Comparison of ENCODE assay signal across 11 mouse cellular contexts in the genomic region with DNA sequence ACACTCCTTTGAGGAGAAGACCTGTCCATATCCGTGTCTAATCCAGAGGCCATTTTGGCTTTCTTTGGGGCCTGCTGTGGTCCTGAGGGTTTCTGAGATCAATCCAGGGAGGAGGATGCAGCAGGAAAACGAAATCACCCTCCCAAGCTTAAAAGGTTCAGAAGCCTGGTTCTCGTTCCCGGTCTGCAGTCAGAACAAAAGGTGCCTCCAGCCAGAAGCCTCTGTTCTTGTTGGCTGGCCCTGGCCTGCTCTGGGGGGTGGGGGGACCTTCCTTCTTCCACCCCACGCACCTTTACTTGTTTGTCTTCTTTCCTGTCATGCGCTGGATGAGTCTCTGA. TPM values are rescaled to one million over a fixed set of nuclear protein-coding genes. Genes with fewer than 3 reads are reported as not detected.
DNase-seq lines count a peak whose midpoint lies in the region; ATAC-seq and TF ChIP-seq lines count a peak whose summit lies in the region.
"Had no signal": no experiment of that assay in that cellular context is flagged by ENCODE, and none has a peak within 500 bp of the region (broad histone marks: within the 10 kb centered on the region; RNA-seq: fewer than 3 reads in every experiment).

No protein-coding gene starts in this region.

- 31% methylated on average over 6 of the region's 6 CpGs for WGBS in heart, postnatal 0 days
- WGBS in embryonic facial prominence, embryonic 14.5 days, result 16% methylated on average over 6 of the region's 6 CpGs
- WGBS in hindbrain, embryonic 15.5 days, result 17% methylated on average over 6 of the region's 6 CpGs
- WGBS in midbrain, embryonic 15.5 days, result 15% methylated on average over 6 of the region's 6 CpGs

- ATAC-seq in heart, postnatal 0 days (ENCODE audit: insufficient read depth, low read depth), result 0 out of 2 replicates have a peak, but pooled peaks have one; percentile 5
- peak; percentile 42; the same call in 1 of the 2 replicates for ATAC-seq in embryonic facial prominence, embryonic 14.5 days (ENCODE audit: low read depth)
- ATAC-seq in hindbrain, embryonic 15.5 days (ENCODE audit: low FRiP score, low read depth), result no peak; the same call in 1 of the 2 replicates
- peak; percentile 25 for ATAC-seq in midbrain, embryonic 15.5 days (replicated peaks)
- ATAC-seq: CD4-positive, CD25-positive, alpha-beta regulatory T cell, adult 4 months had no signal

- peak overlapping the region; percentile 35 for H3K4me2 ChIP-seq in heart, postnatal 0 days (ENCODE audit: low read depth, low read length)
- H3K4me2 ChIP-seq in embryonic facial prominence, embryonic 14.5 days (ENCODE audit: low read depth, low read length), result peak overlapping the region; percentile 34
- H3K4me2 ChIP-seq in hindbrain, embryonic 15.5 days, result peak overlapping the region; percentile 46
- peak overlapping the region; percentile 39 for H3K4me2 ChIP-seq in midbrain, embryonic 15.5 days

- H3K27me3 ChIP-seq in heart, postnatal 0 days (ENCODE audit: control insufficient read depth, insufficient read depth, low read length), result no peaks in the 10 kb centered on the region
- no peaks in the 10 kb centered on the region for H3K27me3 ChIP-seq in embryonic facial prominence, embryonic 14.5 days (replicated peaks; ENCODE audit: control insufficient read depth, insufficient read depth, low read length)
- H3K27me3 ChIP-seq in hindbrain, embryonic 15.5 days, result no peaks in the 10 kb centered on the region
- H3K27me3 ChIP-seq in midbrain, embryonic 15.5 days (replicated peaks), result no peaks in the 10 kb centered on the region

- H3K4me1 ChIP-seq in heart, postnatal 0 days (ENCODE audit: control insufficient read depth, insufficient read depth), result peaks cover 10% of the 10 kb centered on the region; the same call in 1 of the 2 replicates
- H3K4me1 ChIP-seq in embryonic facial prominence, embryonic 14.5 days (ENCODE audit: control insufficient read depth, insufficient read depth, low read length), result 0 out of 2 replicates have a peak, but pooled peaks cover 5% of the 10 kb centered on the region
- peaks cover 15% of the 10 kb centered on the region for H3K4me1 ChIP-seq in hindbrain, embryonic 15.5 days (replicated peaks)
- peaks cover 12% of the 10 kb centered on the region for H3K4me1 ChIP-seq in midbrain, embryonic 15.5 days

- no peak overlapping the region for H3K4me3 ChIP-seq in heart, postnatal 0 days (ENCODE audit: low read depth, low read length)
- no peak overlapping the region for H3K4me3 ChIP-seq in embryonic facial prominence, embryonic 14.5 days (ENCODE audit: low read depth, low read length)
- no peak overlapping the region for H3K4me3 ChIP-seq in hindbrain, embryonic 15.5 days
- H3K4me3 ChIP-seq in midbrain, embryonic 15.5 days, result no peak overlapping the region

- DNase-seq in heart, postnatal 0 days (ENCODE audit: low spot score), result no peak
- DNase-seq in heart, adult 8-10 months (ENCODE audit: low spot score), result no peak
- no peak for DNase-seq in embryonic facial prominence, embryonic 14.5 days (ENCODE audit: low spot score)
- DNase-seq in testis, postnatal 10 days (ENCODE audit: low spot score), result no peak
- DNase-seq in adrenal gland, postnatal 14 days, result no peak
- DNase-seq in right cerebral cortex, adult 18-20 months, result no peak
- DNase-seq: cerebellum, adult 2 months; kidney, adult 9 months had no signal

- H3K9ac ChIP-seq in heart, postnatal 0 days (replicated peaks; ENCODE audit: low read depth, low read length), result no peak overlapping the region
- H3K9ac ChIP-seq in embryonic facial prominence, embryonic 14.5 days (ENCODE audit: low read depth, low read length), result no peak overlapping the region
- H3K9ac ChIP-seq in hindbrain, embryonic 15.5 days, result no peak overlapping the region
- H3K9ac ChIP-seq in midbrain, embryonic 15.5 days, result no peak overlapping the region

- H3K27ac ChIP-seq in heart, postnatal 0 days (ENCODE audit: low read depth), result no peak overlapping the region
- H3K27ac ChIP-seq in embryonic facial prominence, embryonic 14.5 days (replicated peaks; ENCODE audit: low read depth, low read length), result no peak overlapping the region
- H3K27ac ChIP-seq in hindbrain, embryonic 15.5 days (replicated peaks), result peak overlapping the region; percentile 14; the same call in 1 of the 2 replicates
- peak overlapping the region; percentile 59; the same call in 1 of the 2 replicates for H3K27ac ChIP-seq in midbrain, embryonic 15.5 days

- peaks cover 15% of the 10 kb centered on the region; the same call in 1 of the 2 replicates for H3K9me3 ChIP-seq in heart, postnatal 0 days (replicated peaks; ENCODE audit: control insufficient read depth, low read length)
- peaks cover 12% of the 10 kb centered on the region for H3K9me3 ChIP-seq in embryonic facial prominence, embryonic 14.5 days (ENCODE audit: control insufficient read depth, low read length)
- no peaks in the 10 kb centered on the region for H3K9me3 ChIP-seq in hindbrain, embryonic 15.5 days
- no peaks in the 10 kb centered on the region for H3K9me3 ChIP-seq in midbrain, embryonic 15.5 days

- no peak for TF ChIP-seq EP300 in heart, postnatal 0 days (IDR thresholded peaks at IDR 0.05; ENCODE audit: low read depth)

- H3K36me3 ChIP-seq in heart, postnatal 0 days (replicated peaks; ENCODE audit: control insufficient read depth, insufficient read depth, low read length), result peaks cover 25% of the 10 kb centered on the region
- H3K36me3 ChIP-seq in embryonic facial prominence, embryonic 14.5 days (ENCODE audit: control insufficient read depth, insufficient read depth, low read length), result peaks cover 24% of the 10 kb centered on the region
- H3K36me3 ChIP-seq in hindbrain, embryonic 15.5 days, result peaks cover 6% of the 10 kb centered on the region; the same call in 1 of the 2 replicates
- no peaks in the 10 kb centered on the region; the same call in 1 of the 2 replicates for H3K36me3 ChIP-seq in midbrain, embryonic 15.5 days (replicated peaks)

- TF ChIP-seq CTCF in heart, postnatal 0 days (IDR thresholded peaks at IDR 0.05; ENCODE audit: low read depth), result no peak

RNA-seq across cellular contexts. Expression of a gene that starts 17.2 kb away (rescaled TPM):
- total RNA-seq in heart, postnatal 0 days (2014; rRNA removed; ENCODE audit: low replicate concordance), result 53.8 and 66.0 TPM in 2 replicates
- polyA plus RNA-seq in heart, postnatal 0 days (2015; fragmentation: Nextera tagmentation; extraction: Ambion mirVana), result 39.0 and 41.5 TPM in 2 replicates
- total RNA-seq in heart, adult 8-10 months (2022), result 10 to 100 TPM; 75.9 to 81.5 (median 77.7) TPM
- polyA plus RNA-seq in embryonic facial prominence, embryonic 14.5 days (2014; fragmentation: Nextera tagmentation; extraction: Ambion mirVana), result 79.9 and 80.6 TPM in 2 replicates
- 17.2 and 18.6 TPM in 2 replicates for polyA plus RNA-seq in hindbrain, embryonic 15.5 days (2015; fragmentation: Nextera tagmentation; extraction: Ambion mirVana)
- 17.4 and 19.6 TPM in 2 replicates for polyA plus RNA-seq in midbrain, embryonic 15.5 days (2015; fragmentation: Nextera tagmentation; extraction: Ambion mirVana)
- total RNA-seq in adrenal gland, postnatal 14 days (2021), result 65.4 and 71.0 TPM in 2 replicates

RNA-seq across cellular contexts. Expression of a gene that starts 51.2 kb away (rescaled TPM):
- total RNA-seq in heart, postnatal 0 days (2014; rRNA removed; ENCODE audit: low replicate concordance), result 13.7 and 19.8 TPM in 2 replicates
- 5.9 and 6.9 TPM in 2 replicates for polyA plus RNA-seq in heart, postnatal 0 days (2015; fragmentation: Nextera tagmentation; extraction: Ambion mirVana)
- 10 to 100 TPM; 17.0 to 21.3 (median 18.8) TPM for total RNA-seq in heart, adult 8-10 months (2022)
- polyA plus RNA-seq in embryonic facial prominence, embryonic 14.5 days (2014; fragmentation: Nextera tagmentation; extraction: Ambion mirVana), result 9.7 and 10.8 TPM in 2 replicates
- 10.7 and 12.2 TPM in 2 replicates for polyA plus RNA-seq in hindbrain, embryonic 15.5 days (2015; fragmentation: Nextera tagmentation; extraction: Ambion mirVana)
- 15.2 and 16.7 TPM in 2 replicates for polyA plus RNA-seq in midbrain, embryonic 15.5 days (2015; fragmentation: Nextera tagmentation; extraction: Ambion mirVana)
- total RNA-seq in adrenal gland, postnatal 14 days (2021), result 33.8 and 37.5 TPM in 2 replicates

Comparison
In these comparisons a context has a peak if more than half of its experiments do, and no peak if none do; other contexts are left out.
1. H3K27ac ChIP-seq: peak in hindbrain, embryonic 15.5 days (single experiment) and midbrain, embryonic 15.5 days (single experiment); none in heart, postnatal 0 days (single experiment) and embryonic facial prominence, embryonic 14.5 days (single experiment).
2. Peak in every context shown above with its lines, with median percentiles within 50 percentile points of each other: H3K4me2 ChIP-seq.